Mouse (Mus musculus): ENCODE measurements around the gene Slc38a4. TPM values are rescaled to one million over a fixed set of nuclear protein-coding genes. Genes with fewer than 3 reads are reported as not detected.

Gene Slc38a4
- polyA plus RNA-seq, 1 experiment from 2014 or later: 7.9 TPM

DNA sequence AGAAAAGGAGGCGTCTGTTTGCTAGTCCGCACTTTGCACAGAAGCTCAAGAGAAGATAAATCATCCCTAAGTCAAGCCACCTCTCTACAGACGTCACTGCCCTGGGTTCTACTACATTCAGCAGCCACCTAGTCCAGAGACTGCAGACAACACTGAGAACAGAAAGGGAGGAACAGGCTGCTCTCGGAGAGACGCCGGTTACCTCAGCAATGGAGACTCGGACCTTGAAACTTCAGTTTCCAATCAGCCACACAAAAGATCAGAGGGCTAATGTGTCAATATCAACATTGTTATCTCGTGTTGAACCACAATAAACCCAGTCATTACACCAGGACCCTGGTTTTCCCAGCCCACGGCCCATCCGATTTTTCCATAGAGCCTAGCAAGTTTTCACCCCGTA is 36.4 kb downstream of the Slc38a4 start:
- DNase-seq (ENCODE audit: low spot score): no peak

DNA sequence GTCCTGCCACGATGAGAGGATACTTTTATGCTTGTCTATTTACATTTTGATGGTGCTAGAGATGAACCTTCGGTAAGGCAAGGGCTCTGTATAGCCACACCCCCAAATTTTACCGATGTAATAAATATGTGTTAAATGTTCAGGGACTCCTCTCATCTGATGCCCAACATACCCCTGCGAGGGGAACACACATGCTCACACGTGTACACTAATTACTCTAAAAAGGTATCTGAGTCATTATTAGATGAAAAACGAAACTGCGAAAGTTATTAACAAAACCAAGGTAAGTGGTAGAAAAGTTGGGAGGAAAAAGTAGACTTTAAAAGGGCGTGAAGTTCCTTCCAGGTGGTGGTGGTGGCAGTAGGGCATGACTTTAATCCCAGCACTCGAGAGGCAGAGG is 38.6 kb downstream of the Slc38a4 start:
- DNase-seq (ENCODE audit: low spot score): no peak

DNA sequence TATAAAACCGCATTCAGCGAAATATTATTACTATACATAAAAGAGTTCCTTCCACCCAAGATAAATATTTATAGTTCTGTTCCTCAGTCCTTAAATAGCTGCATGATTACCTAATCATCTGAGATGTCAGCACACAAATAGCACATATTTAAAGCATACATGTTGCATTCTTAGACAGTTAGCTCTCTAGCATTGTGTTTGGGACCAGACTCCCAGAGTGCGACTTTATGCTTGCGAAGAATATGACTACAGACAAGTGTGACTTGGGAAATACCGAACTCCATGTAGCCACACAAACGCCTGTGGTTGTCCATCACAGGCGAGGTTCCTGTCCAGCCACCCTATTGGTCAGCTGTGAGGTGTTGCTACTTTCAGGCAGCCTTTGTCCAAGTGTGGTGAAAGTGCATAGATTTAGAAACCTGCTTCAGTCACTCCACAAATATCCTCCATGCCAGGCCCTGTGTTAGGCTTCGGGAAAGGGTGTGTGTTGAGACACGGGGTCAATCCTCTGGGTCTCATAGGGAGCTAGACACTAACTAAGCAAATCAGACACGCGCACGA is 40.6 kb downstream of the Slc38a4 start:
- no peak for DNase-seq (ENCODE audit: low spot score)

DNA sequence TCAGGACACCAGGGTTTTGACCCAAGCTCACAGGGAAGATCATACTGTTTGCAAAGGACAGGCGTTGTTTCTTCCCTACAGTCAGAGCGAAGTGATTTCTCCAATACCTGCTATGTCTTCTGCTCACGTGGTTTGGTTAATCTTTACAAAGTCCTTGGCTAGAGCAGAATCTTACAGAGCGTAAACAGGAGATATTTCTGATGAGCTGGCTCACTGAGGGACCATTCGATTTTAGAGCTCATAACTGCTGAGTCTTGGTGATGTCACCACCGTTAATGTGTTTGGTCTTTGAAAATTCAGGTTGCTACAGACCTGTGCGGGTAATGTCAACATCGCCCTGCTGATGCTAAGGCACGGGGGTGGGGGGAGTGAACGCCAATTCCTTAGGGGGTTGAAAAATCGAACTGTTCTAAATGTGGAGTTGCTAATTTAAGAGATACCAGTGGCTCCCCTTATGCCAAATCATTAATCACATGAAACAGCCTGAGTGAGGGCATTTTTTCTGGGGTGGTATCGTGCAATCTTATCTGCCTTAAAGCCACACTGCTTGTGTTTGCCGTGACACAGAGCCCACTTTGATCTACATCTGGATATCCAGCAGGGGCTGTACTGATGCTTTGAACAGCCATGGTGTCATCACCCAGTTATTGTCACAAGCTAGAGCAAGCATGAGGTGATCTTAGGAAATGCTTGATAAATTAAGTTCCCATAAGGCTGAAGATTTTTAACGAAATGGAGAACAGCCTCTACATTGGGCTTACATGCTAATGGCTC is 44.0 kb downstream of the Slc38a4 start:
- no peak for DNase-seq (ENCODE audit: low spot score)

DNA sequence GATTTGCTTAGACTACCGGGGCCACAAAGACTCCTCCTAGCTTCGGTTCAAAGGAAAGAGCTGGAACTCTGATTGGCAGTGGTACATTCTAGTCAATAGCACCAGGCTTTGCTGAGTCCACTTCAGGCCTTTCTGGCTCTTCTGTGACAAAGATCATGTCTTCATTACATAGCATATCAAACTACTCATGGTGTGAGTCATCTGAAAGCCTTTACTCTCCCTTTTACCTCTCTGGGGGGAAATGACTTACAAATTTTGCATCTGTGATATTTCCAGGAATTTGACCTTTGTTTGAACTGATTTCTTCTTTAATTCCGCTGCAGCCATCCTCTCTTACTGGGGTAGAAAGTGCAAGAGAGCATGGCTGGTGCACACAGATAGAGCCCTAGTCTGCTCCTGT is 46.5 kb downstream of the Slc38a4 start:
- DNase-seq (ENCODE audit: low spot score): no peak

DNA sequence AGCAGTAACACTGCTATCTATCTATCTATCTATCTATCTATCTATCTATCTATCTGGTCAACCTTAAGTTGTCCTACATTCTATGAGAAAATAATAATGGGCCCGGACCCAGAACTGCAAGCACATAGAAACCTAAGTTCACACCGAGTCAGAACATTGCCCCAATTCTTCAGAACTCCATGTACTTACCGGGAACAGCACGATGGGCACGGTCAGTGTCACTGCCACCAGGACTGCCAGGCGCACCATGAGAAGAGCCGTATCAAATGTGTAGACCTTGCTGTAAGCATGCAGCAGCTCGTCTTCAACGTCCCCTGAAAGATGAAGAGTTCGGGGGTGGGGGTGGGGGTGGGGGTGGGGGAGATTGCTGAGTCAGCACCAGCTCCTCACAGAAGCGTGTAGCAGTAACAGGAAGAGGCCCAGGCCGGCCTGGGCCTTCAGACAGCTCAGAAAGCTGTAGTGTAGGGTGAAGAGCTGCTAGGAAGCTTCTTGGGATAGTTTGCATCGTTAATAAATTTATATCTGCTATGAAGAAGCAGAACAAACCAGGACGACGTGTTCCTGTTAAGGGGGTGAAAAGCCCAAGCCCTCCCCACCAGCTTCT is 50.0 kb downstream of the Slc38a4 start:
- DNase-seq (ENCODE audit: low spot score): no peak

DNA sequence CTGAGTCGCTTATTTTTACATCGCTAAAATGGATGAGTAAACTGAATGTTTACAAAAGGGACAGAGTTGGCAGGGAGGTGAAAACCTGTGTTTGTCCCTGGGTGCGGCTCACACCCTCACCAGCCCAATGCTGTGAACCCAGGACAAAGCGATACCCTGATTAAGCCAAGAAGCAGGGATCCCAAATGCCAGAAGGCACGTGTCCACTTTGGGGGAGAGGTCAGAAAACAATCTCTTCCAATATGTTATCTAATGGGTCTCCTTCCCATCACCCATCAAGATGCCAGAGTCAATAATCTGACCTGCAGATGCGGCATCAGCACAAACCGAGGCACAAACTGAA is 51.3 kb downstream of the Slc38a4 start:
- DNase-seq (ENCODE audit: low spot score): no peak

DNA sequence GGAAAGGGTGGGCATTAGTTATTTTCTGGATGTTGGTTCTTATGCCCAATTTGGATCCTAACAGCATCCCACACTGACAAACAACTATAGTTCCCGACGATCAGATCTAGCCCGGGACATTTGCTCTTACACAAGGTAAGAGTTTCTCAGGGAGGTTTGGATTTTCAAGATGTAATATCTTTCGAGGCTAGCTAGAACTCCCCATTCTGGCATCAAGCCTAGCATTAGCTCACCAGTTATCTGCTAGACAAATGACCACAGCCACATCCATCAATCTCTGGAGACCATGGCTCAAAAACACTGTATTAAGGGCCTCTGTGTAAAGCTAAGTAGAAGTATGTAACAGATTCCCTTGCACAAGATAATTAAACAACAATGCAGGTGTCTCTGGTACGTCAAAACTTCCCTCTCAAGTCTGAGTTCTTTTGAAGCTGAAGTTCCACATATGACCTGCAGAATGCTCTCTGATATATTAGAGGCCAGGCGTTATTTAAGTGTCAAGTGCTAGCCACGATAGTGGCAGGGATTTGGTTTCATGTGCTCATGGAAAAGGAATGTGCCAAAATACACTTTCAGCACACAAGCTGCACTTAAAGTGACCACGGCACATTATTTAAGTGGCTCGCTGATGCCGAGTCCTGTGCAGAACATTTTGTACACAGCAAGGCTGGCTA is 51.8 kb downstream of the Slc38a4 start:
- no peak for DNase-seq (ENCODE audit: low spot score)

DNA sequence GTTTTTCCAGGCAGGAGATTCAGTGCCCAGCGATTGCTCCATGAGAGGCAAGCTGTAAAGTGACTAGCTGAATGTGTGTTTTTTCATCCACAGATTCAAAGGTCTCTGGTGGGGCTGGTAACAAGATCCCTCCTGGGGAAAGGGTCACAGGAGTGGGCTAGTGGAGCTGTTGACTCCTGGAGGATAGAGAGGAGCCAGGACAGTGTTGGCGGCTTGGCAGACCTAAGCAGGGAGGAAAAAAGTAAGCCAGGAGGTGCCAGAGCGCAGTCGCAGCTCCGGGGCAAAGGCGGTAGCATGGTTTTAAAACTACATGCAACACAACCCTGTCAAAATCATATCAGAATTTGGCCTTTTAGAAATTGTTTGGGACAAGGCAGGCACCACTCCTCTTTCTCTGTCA is 52.6 kb downstream of the Slc38a4 start:
- DNase-seq (ENCODE audit: low spot score): no peak

DNA sequence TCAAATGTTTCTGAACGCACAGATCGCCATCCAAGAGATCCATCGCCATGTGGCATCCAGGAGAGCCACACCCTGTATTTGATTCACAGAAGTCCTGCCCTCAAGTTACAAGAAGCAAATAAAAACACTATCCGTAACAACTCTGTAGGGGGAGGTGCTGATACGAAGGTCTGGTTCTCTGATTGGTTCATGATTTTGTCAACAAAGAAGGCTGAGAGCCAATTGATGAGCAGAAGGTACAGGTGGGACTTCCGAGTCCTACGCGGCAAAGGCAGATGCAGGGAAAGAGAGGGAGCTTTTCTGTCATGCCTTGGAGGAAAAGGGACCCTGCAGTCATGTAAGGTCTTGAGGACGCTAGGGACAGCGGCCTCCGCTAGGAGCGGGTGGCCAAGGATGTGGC is 53.0 kb downstream of the Slc38a4 start:
- DNase-seq (ENCODE audit: low spot score): no peak

DNA sequence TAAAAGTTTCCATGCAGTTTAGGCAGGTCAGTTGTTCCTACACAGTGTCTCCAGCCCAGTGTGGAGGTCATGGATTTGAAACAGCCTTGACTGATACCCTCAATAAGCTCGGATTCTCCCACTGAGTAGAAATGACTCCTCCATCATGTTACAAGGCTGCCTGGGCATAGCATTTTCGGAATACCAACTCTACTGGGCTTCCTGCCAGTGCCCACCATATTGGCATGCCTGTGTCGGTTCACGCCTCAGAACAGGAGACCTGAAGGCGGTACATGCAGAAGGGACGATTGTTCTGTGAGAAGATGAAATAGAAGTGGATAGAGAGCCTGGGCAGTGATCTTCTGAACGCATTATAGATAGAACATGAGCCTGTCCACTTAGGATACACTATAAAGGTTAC is 53.9 kb downstream of the Slc38a4 start:
- DNase-seq (ENCODE audit: low spot score): no peak

DNA sequence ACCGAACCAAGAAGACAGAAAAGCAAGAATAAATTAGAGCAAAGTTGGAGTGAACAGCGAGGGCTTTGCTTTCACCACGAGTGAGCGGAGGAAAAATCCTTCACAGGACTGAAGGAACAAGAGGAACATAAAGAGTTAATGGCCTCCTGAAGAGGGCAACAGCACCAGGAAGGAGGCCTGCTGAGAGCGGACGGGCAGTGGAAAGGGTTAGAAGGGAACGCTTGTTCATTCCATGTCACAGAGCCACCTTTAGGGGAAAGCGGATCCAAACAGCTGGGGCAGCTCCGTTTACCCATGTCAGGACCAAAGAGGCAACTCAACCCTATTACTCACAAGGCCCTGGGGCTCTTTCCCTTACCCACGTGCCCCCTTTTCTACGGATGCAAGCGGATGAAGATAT is 54.3 kb downstream of the Slc38a4 start:
- DNase-seq (ENCODE audit: low spot score): no peak

DNA sequence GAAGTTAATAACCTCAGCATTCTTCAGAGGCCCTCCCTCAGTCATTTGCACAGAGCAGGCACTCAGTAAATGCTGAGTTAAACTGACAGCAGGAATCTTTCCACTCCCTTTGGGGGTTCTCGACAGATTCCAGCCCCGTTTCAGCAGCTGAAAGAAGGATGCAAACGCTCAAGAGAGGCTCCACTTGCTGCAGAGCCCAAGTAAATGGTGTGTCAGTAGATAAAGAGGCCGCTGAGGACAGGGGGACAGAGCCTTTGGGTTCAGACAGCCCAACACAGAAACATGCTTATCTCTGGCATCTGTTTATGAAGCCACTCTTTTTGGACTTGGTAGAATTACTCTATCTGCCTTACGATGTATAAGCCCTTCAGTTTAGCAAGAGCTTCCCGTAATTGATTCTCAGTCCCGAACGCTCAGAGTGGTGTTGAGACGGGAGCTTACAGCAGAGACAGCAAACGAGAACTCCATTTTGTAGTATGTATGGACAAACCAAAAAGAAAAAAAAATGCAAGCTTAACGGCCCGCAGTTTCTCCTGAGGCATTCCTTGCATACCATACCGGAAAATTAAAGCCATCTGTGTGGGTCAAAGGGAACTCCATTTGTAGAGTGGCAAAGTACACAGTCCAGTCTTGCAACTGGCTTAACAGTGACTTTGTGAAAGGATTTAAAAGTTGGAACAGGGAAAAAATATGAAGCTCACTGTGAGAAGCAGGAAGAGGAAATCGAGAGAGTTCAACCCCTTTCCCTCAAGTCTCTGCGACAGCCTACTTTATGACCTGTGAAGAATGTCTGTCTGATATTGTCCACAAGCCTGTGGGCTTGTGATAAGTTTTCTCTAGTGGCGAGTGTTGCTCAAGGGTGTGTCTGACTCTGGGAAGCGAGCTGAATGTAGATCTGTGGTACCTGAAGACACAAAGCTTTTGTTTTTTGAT is 55.2 kb downstream of the Slc38a4 start:
- no peak for DNase-seq (ENCODE audit: low spot score)

DNA sequence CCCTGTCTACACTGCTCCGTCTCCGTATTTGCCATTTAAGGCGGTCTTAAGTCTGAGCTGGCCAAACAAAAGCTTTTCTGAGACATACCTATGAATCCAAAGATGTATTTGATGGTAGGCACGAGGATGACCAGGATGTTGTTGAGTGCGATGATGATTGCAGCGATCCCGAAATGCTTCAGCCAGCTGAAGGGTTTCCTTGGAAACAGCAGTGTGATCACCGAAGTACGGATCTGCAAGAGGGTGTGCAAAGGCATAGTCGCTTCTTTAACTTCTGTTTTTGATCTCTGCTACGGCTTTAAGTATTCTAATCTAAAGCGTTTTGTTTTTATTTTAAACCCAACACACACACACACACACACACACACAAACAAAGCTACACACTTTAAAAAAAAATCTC is 56.4 kb downstream of the Slc38a4 start:
- no peak for DNase-seq (ENCODE audit: low spot score)

DNA sequence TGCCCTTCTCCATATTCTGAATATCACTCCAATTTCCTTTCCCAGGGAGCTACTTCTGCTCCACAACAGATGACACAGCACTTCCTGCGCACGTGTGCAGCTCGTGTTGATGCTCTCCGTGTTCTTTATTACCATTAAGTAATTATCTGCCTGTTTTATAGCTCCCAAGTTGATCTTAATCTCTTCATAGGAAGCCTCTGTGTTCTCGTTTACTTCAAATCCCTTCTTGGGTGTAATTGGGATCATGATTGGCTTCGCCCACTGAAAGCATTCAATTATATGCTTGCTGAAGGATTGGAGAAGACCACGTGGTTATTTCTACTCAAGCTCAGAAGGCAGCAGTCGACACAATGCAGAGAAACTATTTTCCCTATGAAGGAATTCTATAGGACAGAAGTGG is 70.1 kb downstream of the Slc38a4 start:
- DNase-seq (ENCODE audit: low spot score): no peak

DNA sequence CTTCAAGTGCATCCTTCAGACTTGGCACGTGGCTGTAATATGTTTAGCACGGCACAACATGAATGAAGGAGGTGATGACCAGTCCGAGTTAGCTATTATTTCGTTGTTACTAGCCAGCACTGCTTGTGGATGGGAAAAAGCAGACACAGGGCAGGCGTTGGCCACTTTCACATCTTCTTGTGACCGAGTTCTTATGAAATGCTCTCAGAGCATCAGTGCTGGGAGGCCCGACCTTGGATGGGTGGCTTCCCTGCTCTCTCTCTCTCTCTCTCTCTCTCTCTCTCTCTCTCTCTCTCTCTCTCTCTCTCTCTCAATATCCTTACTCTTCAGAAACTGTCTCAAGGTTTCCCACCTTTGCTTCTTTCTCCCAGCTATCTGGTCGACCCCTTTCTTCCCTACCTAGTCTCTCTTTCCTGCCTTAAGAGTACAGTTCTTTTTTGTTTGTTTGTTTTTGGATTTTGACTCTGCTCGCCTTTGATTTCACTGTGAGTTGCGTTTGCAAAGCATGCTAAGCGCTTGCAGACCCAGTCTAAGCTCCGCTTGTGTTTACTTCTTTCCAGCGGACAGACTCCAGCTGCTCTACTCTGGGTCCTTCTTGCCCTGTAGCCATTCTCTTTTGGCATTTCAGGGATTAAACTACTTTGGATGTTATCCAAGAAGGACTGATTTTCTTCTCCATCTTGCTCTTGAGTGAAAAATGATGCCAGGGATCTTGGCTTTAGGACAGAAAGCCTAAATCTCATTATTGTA is 72.0 kb downstream of the Slc38a4 start:
- DNase-seq (ENCODE audit: low spot score): no peak

DNA sequence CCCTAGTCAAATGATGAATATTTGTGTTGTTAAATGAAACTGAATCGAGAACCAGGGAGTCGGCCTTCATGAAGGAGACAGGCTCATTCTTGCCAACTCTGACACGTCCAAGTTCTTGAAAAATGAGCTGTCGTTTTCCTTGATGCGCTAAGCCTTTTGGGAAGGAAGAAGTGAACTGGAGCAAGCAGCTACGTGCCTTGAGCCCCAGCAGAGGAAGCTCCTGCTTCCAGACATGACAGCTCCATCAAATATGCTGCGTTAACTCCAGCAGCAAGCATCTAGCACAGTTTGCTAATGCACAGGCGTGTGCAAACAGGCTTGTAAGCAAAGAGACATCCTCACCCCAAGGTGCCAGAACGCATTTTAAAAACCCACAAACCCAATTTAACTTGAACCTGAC is 80.6 kb downstream of the Slc38a4 start:
- DNase-seq (ENCODE audit: low spot score): no peak

DNA sequence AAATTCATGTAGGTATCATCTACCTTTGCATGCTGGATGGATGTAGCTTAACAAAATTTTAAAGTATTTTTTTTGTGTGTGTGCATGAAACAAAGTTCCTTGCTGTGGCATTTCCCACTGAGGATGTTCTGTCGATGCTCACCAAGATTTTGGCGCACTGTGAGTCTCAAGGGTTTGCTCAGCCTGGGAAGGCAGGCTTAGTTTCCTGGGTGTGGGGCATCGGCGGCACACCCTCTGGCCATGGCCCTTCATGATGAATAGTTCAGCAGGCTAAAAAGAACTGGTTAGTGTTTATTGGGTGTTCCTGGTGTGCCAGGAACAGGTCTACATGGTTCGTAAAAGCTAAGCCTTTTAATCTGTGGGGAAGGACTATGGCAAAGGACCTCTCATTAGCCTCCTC is 81.6 kb downstream of the Slc38a4 start:
- DNase-seq (ENCODE audit: low spot score): no peak

DNA sequence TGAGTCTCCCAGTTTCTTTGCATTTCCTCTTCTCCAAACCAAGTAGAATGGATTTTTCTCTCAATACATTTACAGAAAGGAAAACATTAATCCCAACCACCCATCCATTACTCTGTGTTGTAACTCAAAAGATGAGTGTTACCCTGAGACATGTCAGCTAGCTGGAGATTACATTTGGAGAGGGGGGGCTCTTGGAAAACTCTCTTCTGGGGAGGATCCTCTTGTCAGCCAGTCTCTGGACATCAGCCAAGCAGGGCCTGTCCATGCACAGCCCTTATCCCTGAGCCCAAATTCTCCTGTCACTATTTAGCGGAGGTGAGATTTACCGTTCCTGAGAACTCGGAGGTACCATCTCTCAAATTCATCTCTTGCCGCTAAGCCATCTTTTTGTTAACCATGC is 82.4 kb downstream of the Slc38a4 start:
- no peak for DNase-seq (ENCODE audit: low spot score)

DNA sequence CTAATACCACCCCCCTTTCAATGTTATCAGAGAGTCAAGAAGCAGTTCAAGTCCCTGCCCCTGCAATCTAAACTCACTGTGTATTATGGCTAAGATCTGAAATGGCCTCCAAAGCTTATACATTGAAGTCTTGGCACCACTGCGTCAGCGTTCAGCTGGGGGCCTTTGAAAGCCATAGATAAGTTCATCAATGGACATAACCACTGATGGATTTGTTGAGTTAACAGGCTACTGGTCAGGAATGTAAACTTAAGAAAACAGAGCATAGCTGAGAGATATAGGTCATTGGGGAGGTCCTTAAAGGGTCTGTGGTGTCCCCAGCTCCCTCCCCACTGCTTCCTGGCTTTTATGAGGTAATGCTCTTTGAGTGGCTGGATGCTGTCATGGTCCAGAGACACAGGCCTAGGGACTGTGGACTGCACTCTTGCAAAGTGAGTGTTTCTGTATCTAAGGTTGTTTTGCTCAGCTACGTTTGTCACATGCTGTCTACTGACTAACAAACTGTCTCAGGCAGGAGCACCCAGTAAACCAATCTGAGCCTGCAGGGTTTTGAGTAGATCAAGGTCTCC is 83.0 kb downstream of the Slc38a4 start:
- no peak for DNase-seq (ENCODE audit: low spot score)

All from thymus, postnatal 0 days (tissue).